Mouse (Mus musculus): Measurements from ENCODE around the gene Aspscr1.
"Not testable (repeated sequence)": the region's sequence is repeated elsewhere in the genome, so short reads cannot be mapped to it uniquely, and the experiment has no call there.

The Aspscr1 gene

GRCm38 (mm10) chr11:120713580-120714518 is 41.1 kb downstream of the Aspscr1 start, which contains the start of the genes Cenpx and Lrrc45:
TSS of gene Cenpx (minus strand) at chr11:120713738.
TSS of gene Lrrc45 (plus strand) at chr11:120713925.
- peak; percentile 95 for DNase-seq (ENCODE audit: low read depth, low spot score)

- DNase-seq (ENCODE audit: low read depth, low spot score): no peak
Observed at GRCm38 (mm10) chr11:120714546-120714945, 41.8 kb downstream of the Aspscr1 start.

DNA sequence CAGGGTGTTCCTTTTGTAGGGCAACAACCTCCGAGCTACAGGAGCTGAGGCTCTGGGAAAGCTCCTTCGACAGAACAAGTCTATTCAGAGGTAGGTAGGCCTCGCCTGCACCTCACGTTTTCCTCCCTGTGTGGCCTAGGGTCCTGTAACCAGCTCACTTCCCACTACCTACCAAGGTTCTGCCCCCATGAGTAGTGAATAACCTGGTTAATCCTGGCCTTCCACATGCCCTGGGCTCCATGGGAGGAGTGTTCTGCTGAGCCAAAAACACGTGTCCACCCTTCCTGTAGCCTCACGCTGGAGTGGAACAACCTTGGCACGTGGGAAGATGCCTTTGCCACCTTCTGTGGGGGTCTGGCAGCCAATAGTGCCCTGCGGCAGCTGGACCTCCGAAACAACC is 42.4 kb downstream of the Aspscr1 start:
- no peak for DNase-seq (ENCODE audit: low read depth, low spot score)

- no peak for DNase-seq (ENCODE audit: low read depth, low spot score)
Observed at GRCm38 (mm10) chr11:120719242-120719641, 46.5 kb downstream of the Aspscr1 start.

DNA sequence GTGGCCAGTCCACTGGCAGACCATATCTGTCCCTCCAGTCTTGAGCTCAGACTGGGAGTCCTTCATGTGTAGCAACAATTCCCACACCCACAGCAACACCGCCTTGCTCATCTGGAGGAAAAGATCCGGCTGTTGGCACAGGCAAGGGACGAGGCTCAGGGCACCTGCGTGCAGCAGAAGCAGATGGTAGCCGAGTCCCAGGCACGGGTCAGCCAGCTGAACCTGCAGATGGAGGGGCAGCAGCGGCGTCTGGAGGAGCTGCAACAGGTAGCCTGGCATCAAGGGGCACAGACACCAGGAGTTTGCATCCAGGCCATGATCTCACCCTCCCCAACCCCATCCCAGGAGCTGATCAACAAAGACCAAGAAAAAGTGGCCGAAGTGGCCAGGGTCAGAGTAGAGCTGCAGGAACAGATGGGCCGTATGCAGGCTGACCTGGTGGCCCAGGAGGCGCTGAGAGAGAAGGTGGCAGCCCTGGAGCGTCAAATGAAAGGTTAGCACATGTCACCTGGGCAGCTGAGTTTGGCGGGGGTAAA is 47.1 kb downstream of the Aspscr1 start:
- no peak for DNase-seq (ENCODE audit: low read depth, low spot score)

GRCm38 (mm10) chr11:120720450-120720849 is 47.7 kb downstream of the Aspscr1 start:
- DNase-seq (ENCODE audit: low read depth, low spot score): peak; percentile 72

DNA sequence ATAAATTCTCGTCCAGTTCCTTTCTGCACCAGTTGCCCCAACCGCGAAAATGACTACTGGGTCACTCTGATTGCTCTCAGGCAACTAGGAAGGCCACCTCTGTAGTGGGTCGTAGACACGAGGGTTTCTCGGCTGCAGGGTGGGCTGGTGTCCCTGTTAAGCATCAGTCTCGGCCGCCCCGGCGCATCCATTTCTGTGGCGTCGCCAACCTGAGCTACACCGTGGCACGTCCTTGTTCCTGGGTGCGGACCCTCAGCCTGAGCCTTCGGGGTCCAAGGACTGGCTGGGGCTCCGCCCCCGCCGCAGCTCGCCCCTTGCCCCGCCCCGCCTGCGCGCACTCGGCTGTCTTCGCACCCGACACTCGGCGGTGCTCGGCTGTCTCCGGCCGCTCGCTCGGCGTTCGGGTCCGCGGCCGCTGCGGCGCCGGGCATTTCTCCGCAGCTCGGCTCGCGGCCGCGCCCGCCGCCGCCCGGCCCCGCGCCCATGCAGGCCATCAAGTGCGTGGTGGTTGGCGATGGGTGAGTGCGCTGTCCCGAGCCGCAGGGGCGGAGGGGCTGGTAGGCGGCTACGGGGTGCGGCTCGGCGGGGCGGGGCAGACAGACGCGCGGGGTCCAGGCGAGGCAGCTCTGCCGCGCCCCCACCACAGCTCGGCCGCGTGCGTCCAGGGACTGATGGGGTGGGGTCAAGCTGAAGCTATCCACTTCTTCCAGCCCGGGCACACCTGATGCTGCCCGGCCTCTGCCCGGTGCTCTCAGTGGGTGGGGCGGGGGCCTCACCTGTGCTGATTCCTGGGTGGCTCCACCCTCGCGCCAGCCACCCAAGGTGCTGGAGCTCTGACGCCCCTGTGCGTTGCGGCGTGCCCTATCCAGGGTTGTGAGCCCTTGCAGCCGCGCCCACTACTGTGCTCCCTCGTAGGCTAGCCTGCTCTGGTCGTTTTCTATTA is 48.6 kb downstream of the Aspscr1 start, which contains the start of gene Rac3:
Gene Rac3, plus strand, starts transcription at position 347 of the 943 bp plus-strand sequence.
- no peak for DNase-seq (ENCODE audit: low read depth, low spot score)

DNA sequence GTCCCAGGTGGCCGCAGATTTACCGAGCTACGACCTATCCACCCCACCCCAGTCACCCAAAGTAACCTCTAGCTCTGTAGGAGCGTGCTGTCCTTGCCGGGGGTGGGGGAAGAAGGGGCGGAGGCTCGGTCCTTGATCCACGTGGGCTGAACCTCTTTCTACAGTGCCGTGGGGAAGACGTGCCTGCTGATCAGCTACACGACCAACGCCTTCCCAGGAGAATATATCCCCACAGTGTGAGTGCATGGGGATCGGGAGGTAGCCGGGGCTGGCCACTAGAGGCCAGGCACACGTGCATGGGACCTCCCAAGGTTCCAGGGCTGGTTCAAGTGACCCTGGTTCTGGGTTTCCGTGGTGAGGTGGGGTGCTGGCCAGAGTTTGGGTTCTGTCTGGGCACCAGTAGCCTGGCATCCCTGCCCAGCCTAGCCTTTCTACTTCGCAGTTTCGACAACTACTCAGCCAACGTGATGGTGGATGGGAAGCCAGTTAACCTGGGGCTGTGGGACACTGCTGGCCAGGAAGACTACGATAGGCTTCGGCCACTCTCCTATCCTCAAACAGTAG is 49.4 kb downstream of the Aspscr1 start:
- DNase-seq (ENCODE audit: low read depth, low spot score): no peak

DNA sequence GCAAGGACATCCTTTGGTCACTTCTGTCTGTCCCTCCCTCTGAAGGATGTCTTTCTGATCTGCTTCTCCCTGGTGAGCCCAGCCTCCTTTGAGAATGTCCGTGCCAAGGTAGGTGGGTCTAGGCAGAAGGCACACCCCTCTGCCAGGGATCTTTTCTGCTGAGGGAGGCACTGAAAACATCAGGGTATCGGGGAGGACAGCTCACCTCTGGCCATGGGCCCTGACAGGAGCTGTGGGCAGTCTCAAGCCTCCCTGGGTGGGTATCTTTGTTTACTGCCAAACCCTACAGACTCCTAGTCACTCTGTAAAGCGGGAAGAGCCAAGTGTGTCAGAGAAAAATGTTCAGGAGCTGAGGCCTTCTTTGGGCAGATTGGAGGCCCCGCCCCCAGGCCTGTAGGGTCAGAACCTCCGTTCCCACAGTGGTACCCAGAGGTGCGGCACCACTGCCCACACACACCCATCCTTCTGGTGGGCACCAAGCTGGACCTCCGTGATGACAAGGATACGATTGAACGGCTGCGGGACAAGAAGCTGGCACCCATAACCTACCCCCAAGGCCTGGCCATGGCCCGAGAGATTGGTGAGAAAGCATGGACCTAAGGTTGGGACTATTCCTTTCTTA is 50.1 kb downstream of the Aspscr1 start:
- DNase-seq (ENCODE audit: low read depth, low spot score): no peak

DNA sequence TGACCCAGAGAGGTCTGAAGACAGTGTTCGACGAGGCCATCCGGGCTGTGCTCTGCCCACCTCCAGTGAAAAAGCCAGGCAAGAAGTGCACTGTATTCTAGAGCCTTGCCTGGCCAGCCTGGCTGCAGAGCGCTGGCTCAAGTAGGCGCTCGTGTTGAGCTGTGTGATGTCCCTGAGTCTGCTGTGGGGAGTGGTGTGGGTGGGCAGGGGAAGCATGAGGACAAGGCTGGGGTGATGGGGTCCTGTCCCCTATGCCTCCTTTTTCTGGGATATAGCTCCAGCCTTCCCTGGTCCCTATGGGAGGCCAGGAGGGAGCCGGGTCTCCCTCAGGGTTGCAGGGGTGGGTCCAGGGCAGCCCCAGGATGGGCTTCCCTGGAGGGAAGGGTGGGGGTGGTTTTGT is 50.7 kb downstream of the Aspscr1 start:
- DNase-seq (ENCODE audit: low read depth, low spot score): no peak

DNA sequence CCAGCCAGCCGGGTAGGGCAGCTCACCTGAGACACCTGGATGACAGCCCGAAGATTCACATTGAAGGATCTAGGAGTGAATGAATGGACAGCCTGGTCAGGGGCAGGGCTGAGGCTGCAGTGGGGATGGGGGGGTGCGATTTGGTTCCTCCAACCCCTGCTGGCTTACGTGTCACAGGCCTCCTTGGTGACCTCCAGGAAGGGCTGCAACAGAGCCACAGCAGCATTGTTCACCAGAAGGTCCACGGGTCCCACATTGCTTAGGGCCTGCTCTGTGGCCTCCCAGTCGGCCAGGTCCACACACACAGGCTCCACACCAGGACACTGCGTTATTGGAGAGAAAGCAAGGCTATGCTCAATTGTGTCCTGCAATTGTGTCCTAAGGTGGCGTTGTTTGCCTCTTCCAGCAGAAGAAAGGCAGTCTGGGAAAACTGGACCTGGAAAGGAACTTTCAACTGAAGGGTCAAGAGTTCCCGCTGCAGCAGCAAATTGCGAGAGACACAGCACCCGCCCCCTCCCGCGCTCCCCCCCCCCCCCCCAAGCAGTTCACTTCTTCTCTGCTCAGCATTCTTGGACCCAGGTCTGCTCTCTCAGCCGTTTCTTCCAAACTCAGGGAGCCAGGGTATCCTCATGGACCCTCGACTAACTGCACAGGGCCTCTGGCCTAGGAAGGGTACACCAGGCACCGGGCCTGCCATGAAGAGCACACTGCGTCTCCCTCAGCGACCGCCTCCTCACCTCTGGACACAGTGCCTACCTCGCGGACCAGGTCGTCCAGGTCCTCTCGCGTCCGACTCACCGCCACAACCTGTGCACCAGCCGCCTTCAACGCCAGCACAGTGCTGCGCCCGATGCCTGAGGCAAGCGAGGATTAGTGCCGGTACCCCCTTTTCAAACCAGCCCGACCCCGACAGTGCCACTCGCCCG is 53.7 kb downstream of the Aspscr1 start:
- DNase-seq (ENCODE audit: low read depth, low spot score): no peak

DNA sequence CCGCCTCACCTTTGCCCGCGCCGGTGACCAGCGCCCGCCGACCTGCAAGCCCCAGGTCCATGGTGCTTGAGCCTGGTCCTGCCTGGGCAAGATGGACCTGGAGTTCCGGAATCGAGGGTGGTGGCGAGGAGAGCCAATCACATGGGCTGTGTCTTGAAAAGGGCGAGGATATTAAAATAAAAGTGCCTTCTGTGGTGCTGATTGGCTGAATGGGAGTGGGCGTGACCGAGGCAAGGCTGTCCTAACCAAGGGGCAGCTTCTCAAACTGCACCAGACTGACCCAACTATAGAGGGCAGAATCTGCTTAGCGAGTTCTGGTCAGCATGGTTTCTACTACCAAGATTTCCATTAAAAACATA is 54.4 kb downstream of the Aspscr1 start, which contains the start of gene Dcxr:
Gene Dcxr, minus strand, starts transcription at position 113 of the 359 bp plus-strand sequence.
- no peak for DNase-seq (ENCODE audit: low read depth, low spot score)

- DNase-seq (ENCODE audit: low read depth, low spot score): no peak
Observed at GRCm38 (mm10) chr11:120727564-120727963, 54.8 kb downstream of the Aspscr1 start.

DNA sequence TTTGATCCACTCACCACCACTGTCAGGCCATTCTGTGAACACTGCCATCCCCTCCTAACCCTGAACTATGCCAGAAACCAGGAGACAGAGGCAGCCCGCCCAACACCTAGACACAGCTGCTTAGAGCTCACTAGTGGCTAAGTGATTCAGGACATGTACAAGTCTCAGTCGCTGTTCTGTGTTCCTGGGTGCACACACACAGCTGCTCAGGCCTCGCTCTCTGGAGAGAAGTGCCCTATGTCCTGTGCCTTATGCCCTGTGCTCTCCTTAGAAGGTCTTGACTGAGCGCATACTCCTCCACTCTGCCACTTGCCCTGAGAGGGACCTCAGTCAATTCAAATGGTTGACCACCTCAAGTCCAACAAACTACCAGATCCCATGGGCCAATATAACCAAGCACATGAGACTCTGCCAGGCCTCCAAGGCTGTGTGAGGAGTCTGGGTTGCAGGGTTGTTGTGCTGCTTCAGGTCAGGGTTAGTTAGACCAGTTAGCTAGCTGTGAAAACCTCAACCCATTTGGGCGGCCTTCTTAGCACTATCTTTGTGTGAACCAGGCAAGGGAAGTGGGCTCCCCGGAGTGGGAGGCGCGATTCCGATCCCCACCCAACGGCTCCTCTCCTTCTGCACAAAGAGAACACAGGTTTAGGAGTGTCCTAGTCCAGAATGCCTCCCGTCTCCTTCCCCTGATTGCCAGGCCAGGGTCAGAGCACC is 55.9 kb downstream of the Aspscr1 start:
- no peak for DNase-seq (ENCODE audit: low read depth, low spot score)

DNA sequence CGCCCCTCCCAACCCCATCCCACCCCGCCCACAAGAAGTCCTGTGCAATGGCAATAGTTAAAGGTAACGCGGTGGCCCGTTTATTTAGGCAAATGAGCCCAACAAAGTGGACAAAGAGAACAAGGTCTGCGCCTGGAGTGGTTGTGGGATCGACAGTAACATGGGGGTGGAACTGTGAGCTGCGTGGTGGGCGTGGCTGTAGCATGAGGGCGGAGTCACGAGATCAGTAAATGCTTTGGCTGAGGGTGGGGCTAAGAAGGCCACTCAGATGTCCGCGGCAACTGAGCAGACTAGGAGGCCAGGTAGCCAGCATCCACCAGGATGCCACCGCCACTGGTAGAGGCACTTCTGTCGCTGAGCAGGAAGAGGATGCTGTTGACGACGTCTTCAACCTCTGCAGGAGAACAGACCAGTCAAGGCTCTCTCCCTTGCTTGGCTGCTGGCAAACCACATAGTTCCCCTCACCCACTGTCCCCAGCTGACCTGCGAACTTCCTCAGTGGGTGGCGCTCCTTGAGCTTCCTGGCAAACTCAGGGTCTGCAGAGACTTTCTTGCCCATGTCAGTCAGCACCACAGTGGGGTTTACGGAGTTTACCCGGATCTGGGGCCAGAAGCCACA is 56.8 kb downstream of the Aspscr1 start:
- not testable (repeated sequence) for DNase-seq (ENCODE audit: low read depth, low spot score)

DNA sequence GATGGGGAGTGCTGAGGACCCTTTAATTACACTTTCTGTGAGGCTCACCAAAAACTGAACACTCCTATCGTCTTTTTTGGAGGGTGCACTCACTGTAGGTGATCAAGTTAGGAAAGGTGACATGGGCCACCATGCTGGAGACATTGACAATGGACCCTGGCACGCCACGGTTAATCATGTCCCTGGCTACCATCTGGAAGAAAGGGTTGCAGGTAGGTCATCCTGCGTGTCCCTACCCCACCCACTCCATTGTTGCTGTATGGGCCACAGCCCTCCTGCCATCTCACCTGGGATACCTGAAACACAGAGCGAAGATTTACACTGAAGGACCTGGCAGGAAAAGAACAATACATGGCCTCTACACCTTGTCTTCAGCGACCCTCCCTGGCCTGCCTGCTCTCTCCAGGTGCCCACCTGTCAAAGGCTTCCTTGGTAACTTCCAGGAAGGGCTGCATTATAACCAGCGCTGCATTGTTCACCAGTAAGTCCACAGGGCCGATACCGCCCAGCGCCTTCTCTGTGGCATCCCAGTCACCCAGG is 57.6 kb downstream of the Aspscr1 start:
- no peak for DNase-seq (ENCODE audit: low read depth, low spot score)

GRCm38 (mm10) chr11:120731395-120731794 is 58.6 kb downstream of the Aspscr1 start:
- DNase-seq (ENCODE audit: low read depth, low spot score): no peak

DNA sequence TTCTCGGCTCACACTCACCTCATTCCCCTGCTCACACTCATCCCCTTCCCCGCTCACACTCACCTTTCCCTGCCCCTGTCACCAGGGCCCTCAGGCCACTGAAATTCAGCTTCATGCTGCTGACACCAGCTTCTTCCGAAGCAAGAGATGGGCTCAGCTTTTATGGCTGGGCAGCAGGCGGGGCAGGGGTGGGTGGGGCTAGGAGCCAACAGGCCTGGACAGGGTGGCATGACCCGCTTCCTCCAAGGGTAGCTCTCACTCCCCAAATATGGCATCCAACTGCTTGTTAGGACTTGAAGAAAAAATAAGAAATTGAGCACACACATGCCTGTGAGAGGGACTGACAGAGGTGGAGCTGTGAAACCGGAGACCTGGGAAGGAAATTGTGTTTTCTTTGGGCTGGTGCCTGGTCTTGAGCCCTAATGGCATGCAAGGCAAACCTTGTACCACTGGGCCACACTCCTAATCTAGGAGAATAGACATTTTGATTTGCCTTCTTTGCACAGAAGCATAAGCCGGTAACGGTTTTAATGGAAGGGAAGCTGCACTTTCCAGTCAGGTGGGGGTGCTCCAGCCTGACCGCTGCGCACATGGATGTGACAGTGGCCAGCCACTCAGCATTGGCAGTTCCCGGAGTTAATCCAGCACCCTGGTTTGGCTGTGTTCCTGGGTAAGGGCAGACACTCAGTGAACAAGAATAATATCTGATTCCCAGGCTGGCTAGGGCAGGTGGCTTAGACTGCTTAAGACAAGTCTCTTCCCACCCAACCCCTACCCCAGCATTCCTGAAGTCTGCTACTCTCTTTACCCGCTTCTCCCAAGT is 59.3 kb downstream of the Aspscr1 start, which contains the start of gene Cbr2:
Gene Cbr2, minus strand, starts transcription at position 257 of the 823 bp plus-strand sequence.
- no peak for DNase-seq (ENCODE audit: low read depth, low spot score)
